Mouse (Mus musculus) lung, embryonic 16.5 days (tissue): Measurements from ENCODE around the gene Wdr18. TPM values are rescaled to one million over a fixed set of nuclear protein-coding genes. Genes with fewer than 3 reads are reported as not detected.

Experiments used
- ATAC-seq: fragments of 200-750 bp; cut with Nextera tagmentation; 2 replicates; pipeline ENCODE4 v1.8.0; 2017; ENCODE audit warnings: low read depth, mild to moderate bottlenecking, moderate library complexity
- H3K27ac ChIP-seq: fragments of 300-500 bp; sonication (generic); 2 replicates; pipeline ENCODE4 v1.5.1; 2014; ENCODE audit warnings: mild to moderate bottlenecking, control low read depth, low read length
- H3K27me3 ChIP-seq: fragments of 300-500 bp; sonication (generic); 2 replicates; pipeline ENCODE4 v1.6.1; 2014; ENCODE audit warnings: low read depth, low read length, mixed read lengths; ENCODE audit not compliant: control insufficient read depth, insufficient read depth
- H3K36me3 ChIP-seq: fragments of 300-500 bp; sonication (generic); 2 replicates; pipeline ENCODE4 v1.6.1; 2014; ENCODE audit warnings: low read length; ENCODE audit not compliant: control insufficient read depth, insufficient read depth
- H3K4me1 ChIP-seq: fragments of 300-500 bp; sonication (generic); replicated peaks from 2 replicates; pipeline ENCODE4 v1.6.1; 2014; ENCODE audit warnings: low read length, mixed read lengths; ENCODE audit not compliant: control insufficient read depth, insufficient read depth
- H3K4me2 ChIP-seq: fragments of 300-500 bp; sonication (generic); 2 replicates; pipeline ENCODE4 v1.6.1; 2014; ENCODE audit warnings: low read depth, low read length, control low read depth
- H3K4me3 ChIP-seq: fragments of 300-500 bp; sonication (generic); 2 replicates; pipeline ENCODE4 v1.5.1; 2014; ENCODE audit warnings: mild to moderate bottlenecking, low read length, control low read depth
- H3K9ac ChIP-seq: fragments of 300-500 bp; sonication (generic); 2 replicates; pipeline ENCODE4 v1.6.1; 2014; ENCODE audit warnings: low read length, control low read depth
- H3K9me3 ChIP-seq: fragments of 300-500 bp; sonication (generic); 2 replicates; pipeline ENCODE4 v1.6.1; 2016; ENCODE audit warnings: low read length; ENCODE audit not compliant: control insufficient read depth
- WGBS: fragments of 180-500 bp; shearing (Covaris S2); extraction: QIAGEN DNeasy Blood & Tissue Kit; methylation state at CpG from one replicate; pipeline ENCODE4 v1.1.7; 2014; 5-methylcytosine and 5-hydroxymethylcytosine counted together
- polyA plus RNA-seq: library from polyadenylated mRNA; unstranded; fragments of >200 nt; fragmentation: Nextera tagmentation; extraction: Ambion mirVana; gene quantifications from 2 replicates; pipeline ENCODE4 v1.2.1, GENCODE M21; 2015

The Wdr18 gene
- polyA plus RNA-seq, 1 experiment from 2014 or later = 83.0 TPM

GRCm38 (mm10) chr10:79933145-79933679 lies 26.7 kb upstream of the Wdr18 start:
- H3K9me3 ChIP-seq = no peaks in the 10 kb centered on the region
- no peaks in the 10 kb centered on the region for H3K27me3 ChIP-seq
- H3K4me1 ChIP-seq = peaks cover 78% of the 10 kb centered on the region
- H3K36me3 ChIP-seq = 0 out of 2 replicates have a peak, but pooled peaks cover 6% of the 10 kb centered on the region
- no peak overlapping the region for H3K4me2 ChIP-seq
- WGBS = 70% methylated on average over 9 of the region's 9 CpGs
- H3K27ac ChIP-seq = peak overlapping the region; percentile 8; the same call in 1 of the 2 replicates
- H3K4me3 ChIP-seq = no peak overlapping the region
- no peak for ATAC-seq
- no peak overlapping the region; the same call in 1 of the 2 replicates for H3K9ac ChIP-seq

- 0 out of 2 replicates have a peak, but pooled peaks cover 6% of the 10 kb centered on the region for H3K36me3 ChIP-seq
- no peak overlapping the region for H3K4me3 ChIP-seq
- 57% methylated on average over 6 of the region's 6 CpGs for WGBS
- H3K9ac ChIP-seq = no peak overlapping the region; the same call in 1 of the 2 replicates
- peak overlapping the region; percentile 45 for H3K27ac ChIP-seq
- no peak overlapping the region for H3K4me2 ChIP-seq
- H3K9me3 ChIP-seq = no peaks in the 10 kb centered on the region
- ATAC-seq = no peak
- H3K27me3 ChIP-seq = no peaks in the 10 kb centered on the region
- peaks cover 75% of the 10 kb centered on the region for H3K4me1 ChIP-seq
Observed at GRCm38 (mm10) chr10:79933861-79934260, 26.1 kb upstream of the Wdr18 start.

- Histone ChIP-seq H3K9ac (no peak overlapping the region), H3K4me2 (no peak overlapping the region), H3K27me3 (no peaks in the 10 kb centered on the region), H3K4me3 (no peak overlapping the region), H3K27ac (peak overlapping the region; percentile 45), H3K4me1 (peaks cover 71% of the 10 kb centered on the region), H3K36me3 (0 out of 2 replicates have a peak, but pooled peaks cover 6% of the 10 kb centered on the region), H3K9me3 (no peaks in the 10 kb centered on the region)
- ATAC-seq = peak; percentile 76
- 24% methylated on average over 13 of the region's 13 CpGs for WGBS
Observed at GRCm38 (mm10) chr10:79934272-79934721, 25.7 kb upstream of the Wdr18 start.

GRCm38 (mm10) chr10:79934794-79935569 lies 25.0 kb upstream of the Wdr18 start:
- no peak for ATAC-seq
- Histone ChIP-seq H3K27ac (peak overlapping the region; percentile 45; the same call in 1 of the 2 replicates), H3K27me3 (no peaks in the 10 kb centered on the region), H3K4me2 (no peak overlapping the region), H3K4me3 (no peak overlapping the region), H3K36me3 (0 out of 2 replicates have a peak, but pooled peaks cover 6% of the 10 kb centered on the region), H3K9me3 (no peaks in the 10 kb centered on the region), H3K4me1 (peaks cover 70% of the 10 kb centered on the region), H3K9ac (no peak overlapping the region)
- 86% methylated on average over 16 of the region's 16 CpGs for WGBS

GRCm38 (mm10) chr10:79936284-79936910 lies 23.6 kb upstream of the Wdr18 start:
- Histone ChIP-seq H3K4me1 (peaks cover 70% of the 10 kb centered on the region), H3K27ac (peak overlapping the region; percentile 86), H3K9me3 (no peaks in the 10 kb centered on the region), H3K36me3 (peaks cover 3% of the 10 kb centered on the region; the same call in 1 of the 2 replicates), H3K9ac (peak overlapping the region; percentile 50), H3K4me2 (peak overlapping the region; percentile 46), H3K4me3 (peak overlapping the region; percentile 20), H3K27me3 (no peaks in the 10 kb centered on the region)
- 34% methylated on average over 10 of the region's 10 CpGs for WGBS
- ATAC-seq = no peak

- Histone ChIP-seq H3K36me3 (peaks cover 4% of the 10 kb centered on the region; the same call in 1 of the 2 replicates), H3K27ac (peak overlapping the region; percentile 86), H3K4me3 (peak overlapping the region; percentile 20), H3K9ac (peak overlapping the region; percentile 50), H3K27me3 (no peaks in the 10 kb centered on the region), H3K4me1 (peaks cover 66% of the 10 kb centered on the region), H3K9me3 (no peaks in the 10 kb centered on the region), H3K4me2 (peak overlapping the region; percentile 46)
- peak; percentile 34 for ATAC-seq
- WGBS = 24% methylated on average over 24 of the region's 27 CpGs
Observed at GRCm38 (mm10) chr10:79936911-79937441, 23.0 kb upstream of the Wdr18 start.

GRCm38 (mm10) chr10:79937775-79938526 lies 22.0 kb upstream of the Wdr18 start:
- Histone ChIP-seq H3K36me3 (peaks cover 5% of the 10 kb centered on the region; the same call in 1 of the 2 replicates), H3K27me3 (no peaks in the 10 kb centered on the region), H3K4me2 (0 out of 2 replicates have a peak overlapping the region, but pooled peaks have one; percentile 46), H3K9ac (no peak overlapping the region), H3K9me3 (no peaks in the 10 kb centered on the region), H3K27ac (no peak overlapping the region; the same call in 1 of the 2 replicates), H3K4me3 (no peak overlapping the region; the same call in 1 of the 2 replicates), H3K4me1 (peaks cover 56% of the 10 kb centered on the region)
- ATAC-seq = no peak
- 75% methylated on average over 11 of the region's 11 CpGs for WGBS

- no peak overlapping the region for H3K4me2 ChIP-seq
- no peak for ATAC-seq
- no peaks in the 10 kb centered on the region for H3K9me3 ChIP-seq
- no peak overlapping the region for H3K4me3 ChIP-seq
- 51% methylated on average over 7 of the region's 7 CpGs for WGBS
- no peaks in the 10 kb centered on the region for H3K27me3 ChIP-seq
- peaks cover 47% of the 10 kb centered on the region for H3K4me1 ChIP-seq
- H3K9ac ChIP-seq = no peak overlapping the region
- no peak overlapping the region for H3K27ac ChIP-seq
- peaks cover 5% of the 10 kb centered on the region; the same call in 1 of the 2 replicates for H3K36me3 ChIP-seq
Observed at GRCm38 (mm10) chr10:79940749-79941148, 19.2 kb upstream of the Wdr18 start.
